Mouse (Mus musculus) gastrocnemius, postnatal 36 days (tissue): ENCODE results near the gene Gm43738. TPM values are rescaled to one million over a fixed set of nuclear protein-coding genes. Genes with fewer than 3 reads are reported as not detected.

ENCODE experiments used
- DNase-seq, 2 experiments: peaks; one replicate each; pipeline ENCODE4 v3.0.0; 2022
- intact Hi-C: fragments of 180-260 bp; cut with DNase I; formaldehyde crosslinking; loops from one replicate; pipeline ENCODE4 v1.15.1; 2025
- total RNA-seq, 2 experiments: library from RNA; stranded (reverse); gene quantifications; 2 replicates each; pipeline ENCODE4 v1.2.3; 2021

Gm43738 gene
- total RNA-seq, 2 experiments from 2014 or later = not detected

DNA sequence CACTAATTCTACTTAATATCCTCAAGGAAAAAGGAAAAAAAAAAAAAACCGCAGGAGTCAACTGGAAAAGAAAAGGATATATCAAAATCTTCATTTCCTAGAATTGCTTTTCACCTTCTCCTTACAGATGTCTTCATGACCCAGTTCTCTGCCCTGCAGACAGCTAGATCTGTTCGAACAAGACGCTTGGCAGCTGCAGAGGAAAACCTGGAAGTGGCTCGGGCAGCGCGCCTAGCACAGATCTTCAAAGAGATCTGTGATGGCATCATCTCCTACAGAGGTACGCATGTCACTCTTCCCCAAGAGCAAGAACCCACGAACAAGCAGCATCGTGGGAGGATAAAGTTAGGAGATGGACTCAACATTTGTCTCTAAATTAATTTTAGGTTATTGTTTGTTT, 42.5 kb downstream of the Gm43738 start:
- intact Hi-C loops = no loop called here
- no peak for DNase-seq

DNA sequence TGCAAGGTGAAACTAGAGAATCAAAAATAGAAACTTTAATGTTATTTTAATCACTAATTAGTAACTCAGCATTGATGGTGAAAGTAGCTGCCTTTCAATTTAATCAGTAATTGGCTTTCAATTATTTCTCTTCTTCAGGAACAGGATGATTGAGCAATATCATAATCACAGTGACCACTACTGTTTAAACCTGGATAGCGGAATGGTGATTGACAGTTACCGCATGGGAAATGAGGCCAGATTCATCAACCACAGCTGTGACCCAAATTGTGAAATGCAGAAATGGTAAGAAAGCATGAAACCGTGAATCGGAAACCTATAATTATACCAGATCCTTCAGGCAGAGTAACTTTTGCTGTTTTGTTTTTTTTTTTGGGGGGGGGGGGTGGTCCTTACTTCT, 57.5 kb downstream of the Gm43738 start:
- intact Hi-C loops = no loop called here
- DNase-seq = no peak

Other genes starting within 250 kb of the Gm43738 start
- gene Msto1, start 187.1 kb downstream of the Gm43738 start, total RNA-seq = 1 to 10 TPM; 7.6 to 7.9 TPM
- 10 to 100 TPM; 23.2 to 29.5 TPM for gene Ash1l, start 150.5 kb downstream of the Gm43738 start, total RNA-seq
- 10 to 100 TPM; 62.4 to 76.1 TPM for gene Dap3, start 149.9 kb downstream of the Gm43738 start, total RNA-seq
- gene Rusc1, start 7.8 kb downstream of the Gm43738 start, total RNA-seq = 10 to 100 TPM; 14.8 to 15.7 TPM
- gene Fdps, start 860 bp upstream of the Gm43738 start, total RNA-seq = 10 to 100 TPM; 23.2 to 27.5 TPM
- gene Pklr, start 35.0 kb upstream of the Gm43738 start, total RNA-seq = not detected
- gene Hcn3, start 59.1 kb upstream of the Gm43738 start, total RNA-seq = under 1 TPM; 0.49 to 0.54 TPM
- gene Clk2, start 63.7 kb upstream of the Gm43738 start, total RNA-seq = 10 to 100 TPM; 15.0 to 16.5 TPM
- 10 to 100 TPM; 33.8 to 36.0 TPM for gene Scamp3, start 76.4 kb upstream of the Gm43738 start, total RNA-seq
- 10 to 100 TPM; 16.1 to 17.5 TPM for gene Fam189b, start 82.0 kb upstream of the Gm43738 start, total RNA-seq
- 10 to 100 TPM; 18.2 to 18.6 TPM for gene Gba, start 101.8 kb upstream of the Gm43738 start, total RNA-seq
- 1 to 10 TPM; 6.9 to 8.0 TPM for gene Thbs3, start 114.1 kb upstream of the Gm43738 start, total RNA-seq
- gene Mtx1, start 126.0 kb upstream of the Gm43738 start, total RNA-seq = 10 to 100 TPM; 40.2 to 41.0 TPM
- under 1 TPM; 0.20 TPM for gene Muc1, start 128.0 kb upstream of the Gm43738 start, total RNA-seq
- gene Krtcap2, start 144.9 kb upstream of the Gm43738 start, total RNA-seq = 10 to 100 TPM; 58.3 to 63.3 TPM
- under 1 TPM; 0.15 to 0.17 TPM for gene Trim46, start 145.2 kb upstream of the Gm43738 start, total RNA-seq
- 10 to 100 TPM; 16.6 to 23.2 TPM for gene Dpm3, start 158.3 kb upstream of the Gm43738 start, total RNA-seq
- gene Slc50a1, start 169.5 kb upstream of the Gm43738 start, total RNA-seq = 1 to 10 TPM; 8.3 to 9.1 TPM
- 10 to 100 TPM; 10.1 to 11.5 TPM for gene Efna1, start 180.0 kb upstream of the Gm43738 start, total RNA-seq
- not detected for gene Efna3, start 221.9 kb upstream of the Gm43738 start, total RNA-seq
- gene Efna4, start 236.9 kb upstream of the Gm43738 start, total RNA-seq = under 1 TPM in 1 of 2 experiments, not detected in 1; 0.15 TPM
- 10 to 100 TPM; 15.8 to 23.2 TPM for gene Adam15, start 248.9 kb upstream of the Gm43738 start, total RNA-seq